Mouse (Mus musculus) forebrain, embryonic 14.5 days (tissue): ENCODE data around the gene Arid1b. TPM values are rescaled to one million over a fixed set of nuclear protein-coding genes. Genes with fewer than 3 reads are reported as not detected.
A peak's percentile ranks its signal among the peaks of the same experiment; 100 is the strongest.

ENCODE experiments used
- ATAC-seq: fragments of 200-750 bp; cut with Nextera tagmentation; 2 replicates; pipeline ENCODE4 v1.8.0; 2017; ENCODE audit warnings: mild to moderate bottlenecking, moderate library complexity
- DNase-seq: peaks from one replicate; pipeline ENCODE4 v3.0.0-alpha.2; 2015; ENCODE audit warnings: low spot score
- H3K27ac ChIP-seq: fragments of 300-500 bp; sonication (generic); 2 replicates; pipeline ENCODE4 v1.5.1; 2014; ENCODE audit warnings: low read depth, mild to moderate bottlenecking, control low read depth, low read length, moderate library complexity
- H3K27me3 ChIP-seq: fragments of 300-500 bp; sonication (generic); replicated peaks from 2 replicates; pipeline ENCODE4 v1.6.1; 2014; ENCODE audit warnings: low read length, control low read depth, mixed read lengths; ENCODE audit not compliant: control insufficient read depth, insufficient read depth
- H3K36me3 ChIP-seq: fragments of 300-500 bp; sonication (generic); 2 replicates; pipeline ENCODE4 v1.6.1; 2014; ENCODE audit warnings: low read length, control low read depth; ENCODE audit not compliant: control insufficient read depth, insufficient read depth
- H3K4me1 ChIP-seq: fragments of 300-500 bp; sonication (generic); 2 replicates; pipeline ENCODE4 v1.6.1; 2014; ENCODE audit warnings: antibody characterized with exemption, low read length, control low read depth; ENCODE audit not compliant: control insufficient read depth, insufficient read depth
- H3K4me2 ChIP-seq: fragments of 300-500 bp; sonication (generic); 2 replicates; pipeline ENCODE4 v1.6.1; 2014; ENCODE audit warnings: mild to moderate bottlenecking, control low read depth, low read length
- H3K4me3 ChIP-seq: fragments of 300-500 bp; sonication (generic); 2 replicates; pipeline ENCODE4 v1.5.1; 2014; ENCODE audit warnings: low read depth, low read length, control low read depth
- H3K9ac ChIP-seq: fragments of 300-500 bp; sonication (generic); 2 replicates; pipeline ENCODE4 v1.6.1; 2014; ENCODE audit warnings: mild to moderate bottlenecking, low read length, control low read depth, moderate library complexity
- H3K9me3 ChIP-seq: fragments of 300-500 bp; sonication (generic); replicated peaks from 2 replicates; pipeline ENCODE4 v1.6.1; 2016; ENCODE audit warnings: low read length, control low read depth, mixed read lengths; ENCODE audit not compliant: control insufficient read depth
- WGBS: fragments of 180-500 bp; shearing (Covaris S2); extraction: QIAGEN DNeasy Blood & Tissue Kit; methylation state at CpG from one replicate; pipeline ENCODE4 v1.1.7; 2014; 5-methylcytosine and 5-hydroxymethylcytosine counted together
- polyA plus RNA-seq: library from polyadenylated mRNA; unstranded; fragments of >200 nt; fragmentation: Nextera tagmentation; extraction: Ambion mirVana; gene quantifications from 2 replicates; pipeline ENCODE4 v1.2.1, GENCODE M21; 2014

Arid1b gene
- polyA plus RNA-seq, 1 experiment from 2014 or later: 11.1 TPM

DNA sequence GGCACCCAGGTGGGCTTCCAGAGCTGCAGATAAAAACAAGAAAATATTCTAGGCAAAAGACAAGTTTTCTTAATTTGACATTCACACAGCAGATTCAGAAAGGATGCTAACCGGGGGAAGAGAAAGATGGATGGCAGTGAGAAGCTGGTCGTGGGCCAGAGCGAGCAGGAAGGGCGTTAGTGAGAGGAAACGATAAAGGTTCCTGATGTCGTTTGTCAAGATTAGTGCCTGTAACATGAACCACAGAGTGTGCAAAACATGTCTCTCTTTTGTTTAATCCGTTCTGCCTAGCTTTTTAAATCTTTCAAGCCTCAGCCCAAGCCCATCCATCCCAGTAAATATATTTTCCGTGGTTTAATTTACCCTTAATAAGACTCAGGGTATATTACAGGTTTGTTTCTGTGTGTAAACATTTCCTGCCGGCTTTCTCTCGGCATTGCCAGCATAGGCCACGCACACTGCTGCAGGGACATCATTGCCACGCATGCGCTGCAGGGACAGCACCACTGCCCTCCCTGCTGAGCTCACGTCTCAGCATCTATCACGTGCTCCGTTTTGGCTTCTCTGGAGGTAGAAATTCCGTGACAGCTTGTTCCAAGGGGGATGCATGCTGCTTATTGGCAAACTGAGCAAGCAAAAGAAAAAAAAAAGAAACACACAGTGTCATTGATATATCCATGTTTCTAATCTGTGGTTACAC, 255.0 kb downstream of the Arid1b start:
- no peak overlapping the region; the same call in 1 of the 2 replicates for H3K27ac ChIP-seq
- H3K36me3 ChIP-seq: no peaks in the 10 kb centered on the region
- WGBS: 61% methylated on average over 17 of the region's 17 CpGs
- ATAC-seq (0 out of 2 replicates have a peak, but pooled peaks have one; percentile 50), DNase-seq (peak; percentile 78)
- no peak overlapping the region for H3K4me3 ChIP-seq
- H3K27me3 ChIP-seq: no peaks in the 10 kb centered on the region
- H3K4me2 ChIP-seq: no peak overlapping the region
- no peaks in the 10 kb centered on the region for H3K9me3 ChIP-seq
- H3K4me1 ChIP-seq: peaks cover 2% of the 10 kb centered on the region; the same call in 1 of the 2 replicates
- no peak overlapping the region for H3K9ac ChIP-seq

DNA sequence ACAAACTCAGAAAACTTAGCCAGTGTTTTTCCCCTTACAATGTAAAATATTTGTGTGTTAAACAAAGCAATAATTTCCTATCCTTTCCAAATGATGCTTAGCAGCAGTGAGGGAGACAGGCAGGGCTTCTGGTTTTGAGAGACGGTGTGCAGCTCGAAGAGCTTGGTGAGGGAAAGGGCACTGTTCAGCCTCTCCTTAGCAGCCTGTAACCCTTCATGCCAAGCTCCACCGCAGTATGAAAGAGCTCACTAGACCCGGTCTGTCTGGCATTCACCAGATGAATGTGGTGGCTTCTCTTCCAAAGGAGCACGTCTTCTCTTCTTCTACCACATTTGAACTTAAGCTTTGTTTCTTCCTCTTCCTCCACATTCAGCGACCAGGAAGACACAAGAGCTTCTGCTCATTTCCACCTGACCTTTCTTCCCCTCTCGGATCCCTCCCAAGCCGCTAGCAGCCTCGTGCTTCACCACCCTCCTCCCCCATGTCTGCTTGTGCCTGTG, 255.6 kb downstream of the Arid1b start:
- Histone ChIP-seq H3K36me3 (no peaks in the 10 kb centered on the region), H3K27me3 (no peaks in the 10 kb centered on the region), H3K27ac (peak overlapping the region; percentile 60; the same call in 1 of the 2 replicates), H3K9ac (no peak overlapping the region), H3K9me3 (no peaks in the 10 kb centered on the region), H3K4me2 (no peak overlapping the region), H3K4me1 (peaks cover 7% of the 10 kb centered on the region), H3K4me3 (no peak overlapping the region)
- DNase-seq (no peak), ATAC-seq (no peak)
- 83% methylated on average over 9 of the region's 9 CpGs for WGBS

DNA sequence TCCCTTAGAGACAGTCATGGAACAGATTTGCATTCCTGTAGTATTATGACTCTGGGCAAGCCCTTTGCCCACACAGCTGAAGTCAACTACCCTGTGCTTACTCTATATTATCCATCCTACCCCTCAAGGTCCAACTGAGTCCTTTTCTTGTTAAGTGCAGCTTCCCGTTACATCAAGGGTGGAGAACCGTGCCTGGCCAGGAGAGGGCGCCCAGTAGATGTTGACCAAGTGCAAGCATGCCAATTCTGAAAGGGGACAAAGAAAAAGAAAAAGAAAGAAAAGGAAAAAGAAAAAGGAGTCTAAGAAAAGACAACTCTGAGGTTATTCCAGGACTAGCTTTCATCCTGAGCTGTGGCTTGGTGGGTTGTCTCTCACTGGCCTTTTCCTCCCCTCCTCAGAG, 258.3 kb downstream of the Arid1b start:
- no peak for ATAC-seq
- Histone ChIP-seq H3K4me1 (peaks cover 17% of the 10 kb centered on the region), H3K27me3 (no peaks in the 10 kb centered on the region), H3K9ac (no peak overlapping the region), H3K4me2 (no peak overlapping the region), H3K27ac (no peak overlapping the region), H3K4me3 (no peak overlapping the region), H3K36me3 (no peaks in the 10 kb centered on the region), H3K9me3 (no peaks in the 10 kb centered on the region)
- peak; percentile 78 for DNase-seq
- 19% methylated on average over 3 of the region's 3 CpGs for whole genome bisulfite sequencing

DNA sequence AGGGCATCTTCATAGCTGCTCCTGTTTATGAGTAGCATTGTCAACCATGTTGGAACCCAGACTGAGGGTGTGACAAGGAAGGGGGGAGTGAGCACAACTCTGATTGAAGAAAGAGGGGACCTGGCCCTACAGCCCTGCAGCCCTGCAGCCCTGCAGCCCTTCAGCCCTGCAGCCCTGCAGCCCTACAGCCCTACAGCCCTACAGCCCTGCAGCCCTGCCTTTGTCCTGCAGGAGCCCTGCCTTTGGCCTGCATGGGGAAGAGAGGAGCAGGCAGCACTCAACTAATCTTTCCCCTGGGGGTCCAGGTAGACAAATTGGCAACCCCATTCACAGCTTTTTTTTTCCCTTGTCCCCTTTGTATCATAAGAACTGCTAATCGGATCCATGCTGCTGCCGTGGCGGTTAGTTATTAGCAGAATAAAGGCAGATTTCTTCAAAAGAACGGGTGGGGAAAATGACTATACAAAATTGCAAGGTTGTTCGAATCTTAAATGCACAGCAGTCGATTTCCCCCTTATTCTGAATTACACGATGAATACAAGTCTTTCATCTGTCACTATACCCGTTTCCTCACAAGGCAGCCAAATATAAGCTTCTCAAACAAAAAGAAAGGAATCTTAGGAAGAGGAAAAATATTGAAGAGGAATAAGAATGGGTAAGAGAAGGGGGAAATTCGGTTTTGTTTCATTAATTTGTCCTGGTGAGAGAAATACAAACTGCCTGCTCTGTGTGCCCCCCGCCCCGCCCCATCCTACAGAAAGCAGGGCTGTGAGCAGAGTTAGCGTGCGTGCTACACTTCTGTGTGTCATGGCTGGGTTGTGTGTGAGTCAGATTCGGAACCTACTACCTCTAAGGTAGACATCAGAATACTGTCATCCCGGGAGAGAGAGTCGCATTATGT, 260.8 kb downstream of the Arid1b start:
- Histone ChIP-seq H3K4me1 (peaks cover 17% of the 10 kb centered on the region), H3K27me3 (no peaks in the 10 kb centered on the region), H3K4me2 (no peak overlapping the region), H3K27ac (peak overlapping the region; percentile 60; the same call in 1 of the 2 replicates), H3K4me3 (no peak overlapping the region), H3K36me3 (no peaks in the 10 kb centered on the region), H3K9ac (peak overlapping the region; percentile 41; the same call in 1 of the 2 replicates), H3K9me3 (no peaks in the 10 kb centered on the region)
- DNase-seq: peak; percentile 50
- 10% methylated on average over 16 of the region's 16 CpGs for WGBS
- ATAC-seq: peak; percentile 38; the same call in 1 of the 2 replicates

DNA sequence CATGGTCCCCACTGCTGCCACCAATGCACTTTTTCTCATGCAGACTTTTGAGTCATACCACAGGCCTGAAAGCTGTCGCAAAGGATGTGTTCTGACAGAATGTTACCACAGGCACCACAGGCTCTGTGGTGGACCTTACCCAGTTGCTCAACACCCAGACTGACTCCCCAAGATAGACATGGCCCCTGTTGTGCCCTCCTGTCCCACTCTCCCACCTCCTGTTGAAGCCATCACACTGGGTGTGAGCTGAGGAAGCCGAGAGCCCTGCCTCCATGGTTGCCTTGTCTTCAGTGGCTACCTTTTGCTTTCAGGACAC, 261.4 kb downstream of the Arid1b start:
- Histone ChIP-seq H3K4me1 (peaks cover 17% of the 10 kb centered on the region), H3K27me3 (no peaks in the 10 kb centered on the region), H3K9me3 (no peaks in the 10 kb centered on the region), H3K4me3 (no peak overlapping the region), H3K27ac (peak overlapping the region; percentile 14; the same call in 1 of the 2 replicates), H3K4me2 (no peak overlapping the region), H3K36me3 (no peaks in the 10 kb centered on the region), H3K9ac (peak overlapping the region; percentile 32; the same call in 1 of the 2 replicates)
- no peak for ATAC-seq
- 48% methylated on average over 2 of the region's 2 CpGs for WGBS
- DNase-seq: no peak

DNA sequence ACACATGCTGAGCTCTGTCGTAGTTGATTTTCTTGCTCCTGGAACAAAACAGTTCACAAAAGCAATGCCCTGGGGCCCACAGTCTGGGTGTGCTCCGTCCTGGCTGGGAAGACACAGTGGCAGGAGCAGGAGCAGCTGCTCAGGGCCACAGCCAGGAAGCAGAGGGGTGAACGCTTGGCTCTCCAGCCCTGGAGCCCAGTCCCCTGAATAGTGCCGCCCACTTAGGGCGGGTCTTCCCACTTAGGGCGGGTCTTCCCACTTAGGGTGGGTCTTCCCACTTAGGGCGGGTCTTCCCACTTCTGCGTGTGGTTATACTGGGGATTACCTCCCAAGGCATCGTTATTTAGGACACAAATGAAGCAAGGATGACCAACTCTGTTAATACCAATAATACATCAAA, 264.8 kb downstream of the Arid1b start:
- 63% methylated on average over 9 of the region's 9 CpGs for WGBS
- peaks cover 1% of the 10 kb centered on the region; the same call in 1 of the 2 replicates for H3K36me3 ChIP-seq
- H3K4me2 ChIP-seq: no peak overlapping the region
- no peaks in the 10 kb centered on the region for H3K27me3 ChIP-seq
- no peak overlapping the region for H3K4me3 ChIP-seq
- H3K9me3 ChIP-seq: no peaks in the 10 kb centered on the region
- DNase-seq: no peak
- no peak overlapping the region for H3K9ac ChIP-seq
- no peak for ATAC-seq
- H3K4me1 ChIP-seq: peaks cover 25% of the 10 kb centered on the region
- H3K27ac ChIP-seq: no peak overlapping the region

DNA sequence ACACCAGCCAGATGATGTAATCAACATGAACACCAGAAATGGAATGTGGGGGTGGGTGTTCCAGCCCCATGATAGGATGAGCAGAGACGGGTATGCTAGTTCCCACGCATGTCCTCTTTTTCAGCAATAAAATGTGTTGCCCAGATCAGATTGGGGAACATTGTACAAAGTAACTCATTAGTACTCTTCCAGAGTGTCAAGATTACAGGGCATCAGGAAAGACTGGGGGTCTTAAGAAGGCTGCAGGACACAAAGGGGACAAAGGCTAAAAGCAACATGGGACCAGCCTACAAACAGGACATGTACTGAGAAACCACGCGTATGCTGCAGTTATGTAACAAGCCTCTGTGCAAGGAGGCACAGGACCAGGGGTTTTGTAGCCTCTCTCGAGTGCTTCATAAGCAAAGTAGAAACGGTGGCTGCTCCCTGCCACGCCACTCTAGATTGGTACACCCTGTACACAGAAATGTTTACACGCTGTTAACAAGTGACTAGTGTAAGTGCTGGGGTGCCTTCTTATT, 267.1 kb downstream of the Arid1b start:
- Histone ChIP-seq H3K27ac (no peak overlapping the region), H3K36me3 (peaks cover 10% of the 10 kb centered on the region; the same call in 1 of the 2 replicates), H3K9me3 (no peaks in the 10 kb centered on the region), H3K9ac (no peak overlapping the region), H3K4me3 (no peak overlapping the region), H3K4me1 (peaks cover 10% of the 10 kb centered on the region; the same call in 1 of the 2 replicates), H3K27me3 (no peaks in the 10 kb centered on the region), H3K4me2 (no peak overlapping the region)
- DNase-seq (no peak), ATAC-seq (no peak)
- WGBS: 60% methylated on average over 8 of the region's 8 CpGs

DNA sequence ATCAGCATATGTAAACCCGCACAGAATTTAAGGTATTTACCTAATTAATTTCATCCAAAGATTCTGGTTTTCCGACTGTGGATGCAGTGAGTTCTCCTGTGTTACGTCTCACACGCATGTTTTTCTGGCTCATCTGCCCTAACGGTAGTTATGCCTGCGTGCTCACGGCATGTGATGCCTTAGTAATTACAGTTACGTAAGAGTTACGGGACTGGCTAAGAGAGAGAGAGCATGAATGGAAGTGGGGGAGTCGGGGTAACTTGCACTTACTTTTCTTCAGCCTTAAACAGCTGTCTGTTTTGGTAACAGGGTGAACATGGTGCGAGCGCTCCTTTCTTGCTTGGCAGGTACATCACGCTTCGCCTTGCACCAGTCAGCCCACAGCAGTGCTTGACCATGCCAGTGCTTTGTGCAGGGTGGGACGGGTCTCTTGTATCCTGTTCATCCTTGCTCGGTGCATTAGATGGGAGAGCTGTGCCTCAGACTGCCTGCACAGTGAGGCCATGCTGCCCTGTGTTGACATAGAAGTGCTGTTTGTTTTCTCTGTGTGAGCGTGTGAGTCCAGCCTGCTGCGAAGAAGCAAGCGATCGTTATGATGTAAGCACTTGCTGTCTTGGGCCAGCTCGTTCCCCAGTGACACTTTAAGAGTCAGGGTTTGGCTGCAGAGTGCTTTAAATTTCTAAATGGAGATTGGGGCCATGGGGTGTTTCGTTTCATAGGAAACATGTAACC, 267.9 kb downstream of the Arid1b start:
- ATAC-seq (no peak), DNase-seq (no peak)
- Histone ChIP-seq H3K9ac (no peak overlapping the region), H3K36me3 (peaks cover 10% of the 10 kb centered on the region; the same call in 1 of the 2 replicates), H3K27ac (no peak overlapping the region; the same call in 1 of the 2 replicates), H3K4me1 (peaks cover 12% of the 10 kb centered on the region), H3K9me3 (no peaks in the 10 kb centered on the region), H3K27me3 (no peaks in the 10 kb centered on the region), H3K4me3 (no peak overlapping the region), H3K4me2 (no peak overlapping the region)
- WGBS: 59% methylated on average over 22 of the region's 22 CpGs
